Mouse (Mus musculus) C2C12 (cell line): ENCODE data around the gene Ube2t.

Experiments used
- CEBPB ChIP-seq: IDR thresholded peaks from one replicate; pipeline ENCODE4 v1.6.1; 2011; ENCODE audit warnings: low read depth, mild to moderate bottlenecking, control low read depth, moderate library complexity
- CTCF ChIP-seq: IDR thresholded peaks from one replicate; pipeline ENCODE4 v1.5.1; 2011; ENCODE audit not compliant: control insufficient read depth, insufficient read depth, insufficient read length
- MAX ChIP-seq: IDR thresholded peaks from one replicate; pipeline ENCODE4 v1.6.1; 2011; ENCODE audit warnings: mild to moderate bottlenecking, control low read depth

- no peak for TF ChIP-seq CEBPB
- no peak for TF ChIP-seq MAX
- no peak for TF ChIP-seq CTCF
These were observed 55.3 kb downstream of the Ube2t start for GRCm38 (mm10) chr1:135017656-135018015.
